Mouse (Mus musculus) embryonic facial prominence, embryonic 12.5 days (tissue): ENCODE data around the gene Clec12b. TPM values are rescaled to one million over a fixed set of nuclear protein-coding genes. Genes with fewer than 3 reads are reported as not detected.

Experiments used
- ATAC-seq: fragments of 200-750 bp; cut with Nextera tagmentation; 2 replicates; pipeline ENCODE4 v1.8.0; 2017; ENCODE audit not compliant: insufficient number of reproducible peaks, insufficient read depth, low FRiP score, low TSS enrichment
- H3K27ac ChIP-seq: fragments of 300-500 bp; sonication (generic); 2 replicates; pipeline ENCODE4 v1.5.1; 2016; ENCODE audit warnings: mild to moderate bottlenecking
- H3K27me3 ChIP-seq: fragments of 300-500 bp; sonication (generic); 2 replicates; pipeline ENCODE4 v1.6.1; 2016; ENCODE audit warnings: mild to moderate bottlenecking, moderate library complexity
- H3K36me3 ChIP-seq: fragments of 300-500 bp; sonication (generic); 2 replicates; pipeline ENCODE4 v1.6.1; 2016; ENCODE audit warnings: mild to moderate bottlenecking
- H3K4me1 ChIP-seq: fragments of 300-500 bp; sonication (generic); 2 replicates; pipeline ENCODE4 v1.6.1; 2016
- H3K4me2 ChIP-seq: fragments of 300-500 bp; sonication (generic); replicated peaks from 2 replicates; pipeline ENCODE4 v1.6.1; 2016; ENCODE audit warnings: mild to moderate bottlenecking, moderate library complexity
- H3K4me3 ChIP-seq: fragments of 300-500 bp; sonication (generic); 2 replicates; pipeline ENCODE4 v1.5.1; 2016; ENCODE audit warnings: mild to moderate bottlenecking
- H3K9ac ChIP-seq: fragments of 300-500 bp; sonication (generic); 2 replicates; pipeline ENCODE4 v1.6.1; 2016; ENCODE audit warnings: mild to moderate bottlenecking, moderate library complexity
- H3K9me3 ChIP-seq: fragments of 300-500 bp; sonication (generic); 2 replicates; pipeline ENCODE4 v1.6.1; 2016; ENCODE audit warnings: mild to moderate bottlenecking, moderate library complexity
- WGBS: fragments of 180-500 bp; shearing (Covaris S2); methylation state at CpG from one replicate; pipeline ENCODE4 v1.1.7; 2016; 5-methylcytosine and 5-hydroxymethylcytosine counted together
- polyA plus RNA-seq: library from polyadenylated mRNA; unstranded; fragments of >200 nt; fragmentation: Nextera tagmentation; extraction: Ambion mirVana; gene quantifications from 2 replicates; pipeline ENCODE4 v1.2.1, GENCODE M21; 2016

Clec12b gene
- polyA plus RNA-seq, 1 experiment from 2014 or later, result not detected

DNA sequence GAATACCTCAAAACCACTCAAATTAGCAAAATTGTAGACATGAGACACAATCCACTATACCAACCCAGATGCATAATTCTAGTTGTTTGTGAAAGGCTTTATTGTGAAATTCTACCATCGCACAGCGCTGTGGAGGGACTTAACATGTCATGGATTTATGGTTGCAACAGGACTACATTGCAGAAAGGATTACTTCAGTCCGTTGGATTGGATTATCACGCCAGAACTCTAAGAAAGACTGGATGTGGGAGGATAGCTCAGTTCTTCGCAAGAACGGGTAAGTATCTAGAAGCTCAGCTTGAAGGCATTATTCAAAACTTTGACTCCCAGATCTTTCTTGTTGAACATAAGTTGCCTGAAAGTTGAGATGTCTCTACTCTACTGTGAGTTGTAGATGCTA, 17.7 kb upstream of the Clec12b start:
- Histone ChIP-seq H3K27me3 (no peaks in the 10 kb centered on the region), H3K4me1 (no peaks in the 10 kb centered on the region)

DNA sequence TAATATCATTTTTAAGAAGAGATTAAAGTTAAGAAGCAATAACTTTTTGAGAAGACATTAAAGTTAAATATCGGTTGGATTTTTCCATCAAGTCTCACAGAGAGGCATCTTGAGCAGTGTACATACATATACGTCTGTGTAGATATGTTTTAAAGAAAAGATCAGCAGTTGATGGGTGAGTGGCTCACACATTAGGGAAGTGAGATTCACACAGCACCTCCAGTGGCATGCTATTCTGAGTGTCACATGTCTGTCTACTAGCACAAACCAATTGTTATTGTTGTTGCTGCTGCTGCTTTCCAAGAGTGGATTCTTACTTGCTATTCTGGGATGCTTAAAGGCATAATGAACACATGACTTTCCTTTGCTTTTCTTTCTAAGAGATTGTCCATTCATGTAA, 16.7 kb upstream of the Clec12b start:
- Histone ChIP-seq H3K27me3 (no peaks in the 10 kb centered on the region), H3K4me2 (no peak overlapping the region), H3K4me3 (no peak overlapping the region), H3K4me1 (no peaks in the 10 kb centered on the region), H3K36me3 (no peaks in the 10 kb centered on the region), H3K9ac (no peak overlapping the region), H3K27ac (no peak overlapping the region), H3K9me3 (no peaks in the 10 kb centered on the region)
- no peak for ATAC-seq
- 90% methylated on average over 2 of the region's 2 CpGs for WGBS

More for the DNA sequence above, 17.7 kb upstream of the Clec12b start:
- H3K9me3 ChIP-seq, result no peaks in the 10 kb centered on the region
- whole genome bisulfite sequencing, result 82% methylated on average over 6 of the region's 6 CpGs
- H3K9ac ChIP-seq, result no peak overlapping the region
- no peak overlapping the region for H3K4me3 ChIP-seq
- no peak overlapping the region for H3K27ac ChIP-seq
- no peaks in the 10 kb centered on the region for H3K36me3 ChIP-seq
- no peak for ATAC-seq
- H3K4me2 ChIP-seq, result no peak overlapping the region

DNA sequence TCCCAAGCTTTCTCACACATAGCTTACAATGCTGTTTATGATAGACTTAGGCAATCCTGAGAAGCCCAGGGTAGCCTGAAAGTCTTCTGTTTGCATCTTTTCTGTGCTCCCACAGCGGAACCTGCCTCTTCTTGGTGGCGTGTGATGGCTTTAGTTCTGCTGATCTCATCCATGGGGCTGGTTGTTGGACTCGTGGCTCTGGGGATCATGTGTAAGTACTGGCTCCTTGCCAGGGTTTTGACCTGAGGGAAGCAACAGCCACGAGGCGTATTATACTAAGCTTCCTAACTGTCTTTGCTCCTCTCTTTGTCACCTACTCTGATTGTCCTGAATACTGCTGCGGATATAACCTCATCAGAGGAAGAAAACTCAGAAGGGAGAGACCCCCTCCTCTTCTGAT, 14.3 kb upstream of the Clec12b start:
- Histone ChIP-seq H3K9ac (no peak overlapping the region), H3K4me3 (no peak overlapping the region), H3K4me2 (no peak overlapping the region), H3K27ac (no peak overlapping the region), H3K36me3 (no peaks in the 10 kb centered on the region), H3K9me3 (no peaks in the 10 kb centered on the region), H3K27me3 (no peaks in the 10 kb centered on the region), H3K4me1 (no peaks in the 10 kb centered on the region)
- 63% methylated on average over 6 of the region's 6 CpGs for WGBS
- ATAC-seq, result no peak

DNA sequence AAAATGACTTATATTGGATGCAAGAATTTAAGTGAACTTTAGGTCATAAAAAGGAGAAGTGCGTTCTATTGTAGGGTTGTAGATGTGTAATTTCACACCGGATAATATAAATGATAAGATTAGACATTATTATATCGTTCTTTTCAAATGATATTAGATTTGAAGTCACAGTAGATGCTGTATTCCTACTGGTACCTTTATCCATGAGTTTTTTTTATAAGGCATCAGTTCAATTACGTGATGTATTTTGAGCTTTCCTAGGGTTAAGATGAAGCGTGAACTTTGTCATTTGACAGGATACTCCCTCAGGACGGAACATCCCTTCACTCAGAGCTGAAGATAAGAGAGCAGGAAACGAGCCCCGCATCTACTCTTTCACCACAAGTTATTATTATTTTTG, 11.3 kb upstream of the Clec12b start, which contains the start of gene Clec1b:
TSS of gene Clec1b (plus strand) at position 301 of the 400 bp plus-strand sequence.
- Histone ChIP-seq H3K27ac (no peak within 1 kb of the TSS), H3K4me3 (no peak within 1 kb of the TSS), H3K36me3 (no peaks in the 10 kb centered on the region), H3K27me3 (no peaks in the 10 kb centered on the region), H3K4me1 (no peaks in the 10 kb centered on the region), H3K9me3 (no peaks in the 10 kb centered on the region), H3K9ac (no peak within 1 kb of the TSS), H3K4me2 (no peak within 1 kb of the TSS)
- 76% methylated on average over 8 of the region's 8 CpGs for WGBS
- ATAC-seq, result no peak

DNA sequence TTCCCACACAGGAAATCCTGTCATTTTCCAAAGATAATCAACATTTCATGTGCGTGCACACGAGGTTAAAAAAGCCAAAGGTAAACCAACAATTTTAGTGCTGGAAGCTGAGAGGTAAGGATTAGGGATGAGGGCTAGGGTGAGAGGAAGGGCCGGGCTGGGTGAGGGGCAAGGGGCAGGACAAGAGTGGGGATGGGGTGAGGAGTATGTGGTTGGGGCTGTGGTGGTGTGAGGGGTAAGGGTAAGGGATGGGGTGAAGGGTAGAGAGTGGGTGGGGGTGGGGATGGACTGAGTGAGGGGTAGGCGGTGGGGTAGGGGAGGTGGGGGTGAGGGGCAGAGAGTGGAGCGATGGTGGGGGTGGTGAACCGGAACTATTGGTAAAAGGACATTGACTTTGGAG, 8.1 kb upstream of the Clec12b start:
- no peak overlapping the region for H3K4me3 ChIP-seq
- H3K36me3 ChIP-seq, result no peaks in the 10 kb centered on the region
- no peak for ATAC-seq
- H3K9me3 ChIP-seq, result no peaks in the 10 kb centered on the region
- no peaks in the 10 kb centered on the region for H3K4me1 ChIP-seq
- no peak overlapping the region for H3K9ac ChIP-seq
- H3K27ac ChIP-seq, result no peak overlapping the region
- H3K4me2 ChIP-seq, result no peak overlapping the region
- no peaks in the 10 kb centered on the region for H3K27me3 ChIP-seq
- WGBS, result 68% methylated on average over 6 of the region's 6 CpGs

DNA sequence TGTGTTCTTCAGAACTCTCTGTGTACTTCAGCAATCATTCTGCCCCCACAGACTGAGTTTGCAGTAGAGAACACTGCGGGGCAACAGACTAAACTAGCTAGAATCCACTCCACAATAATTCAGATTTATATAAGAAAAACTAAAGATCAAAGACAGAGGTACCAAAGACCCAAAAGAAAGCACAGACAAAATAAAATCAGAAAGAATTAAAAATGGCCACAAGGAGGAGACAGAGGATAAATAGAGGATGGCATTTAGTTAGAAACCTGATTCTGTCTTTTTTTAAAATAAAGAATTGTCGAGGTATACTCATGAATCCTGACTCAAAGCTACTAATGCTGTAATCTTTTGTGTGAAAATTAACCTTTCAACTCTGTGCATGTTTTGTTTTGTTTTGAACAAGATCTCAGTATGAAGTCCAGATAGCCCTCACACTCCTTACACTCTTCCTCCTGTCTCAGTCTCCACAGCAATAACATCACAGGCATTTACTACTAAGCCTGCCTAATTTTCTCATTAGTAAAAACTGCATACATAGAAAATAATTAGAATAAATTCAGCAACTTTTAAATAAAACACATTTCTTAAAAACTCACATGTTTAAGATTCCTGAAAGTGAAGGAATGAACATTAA, 7.5 kb upstream of the Clec12b start:
- H3K36me3 ChIP-seq, result no peaks in the 10 kb centered on the region
- ATAC-seq, result no peak
- H3K9ac ChIP-seq, result no peak overlapping the region
- no peaks in the 10 kb centered on the region for H3K4me1 ChIP-seq
- 20% methylated on average over 2 of the region's 2 CpGs for WGBS
- no peaks in the 10 kb centered on the region for H3K27me3 ChIP-seq
- no peak overlapping the region for H3K4me3 ChIP-seq
- H3K4me2 ChIP-seq, result no peak overlapping the region
- H3K9me3 ChIP-seq, result no peaks in the 10 kb centered on the region
- no peak overlapping the region for H3K27ac ChIP-seq

DNA sequence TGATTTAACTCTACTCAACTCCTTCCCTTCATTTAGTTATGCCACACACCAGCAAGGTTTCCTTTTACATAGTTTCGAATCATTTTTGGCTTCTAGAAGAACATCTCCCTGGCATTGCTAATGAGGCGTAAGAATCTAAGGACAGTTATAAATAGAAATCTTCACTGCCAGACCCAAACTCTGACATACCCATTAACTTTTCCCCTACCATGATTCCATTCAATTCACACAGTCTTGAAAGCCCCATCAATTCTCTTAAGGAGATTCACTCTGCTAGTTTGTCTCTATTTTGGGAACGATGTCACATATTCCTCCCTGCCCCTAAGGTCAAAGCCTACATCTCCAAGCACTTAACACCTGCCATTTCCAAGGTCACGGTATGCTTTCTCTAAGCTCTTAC, 674 bp downstream of the Clec12b start:
- WGBS, result 87% methylated on average over 4 of the region's 4 CpGs
- no peak overlapping the region for H3K9ac ChIP-seq
- no peaks in the 10 kb centered on the region for H3K9me3 ChIP-seq
- no peak overlapping the region for H3K4me3 ChIP-seq
- no peaks in the 10 kb centered on the region for H3K36me3 ChIP-seq
- no peaks in the 10 kb centered on the region for H3K4me1 ChIP-seq
- H3K4me2 ChIP-seq, result no peak overlapping the region
- no peak overlapping the region for H3K27ac ChIP-seq
- no peaks in the 10 kb centered on the region for H3K27me3 ChIP-seq
- no peak for ATAC-seq

DNA sequence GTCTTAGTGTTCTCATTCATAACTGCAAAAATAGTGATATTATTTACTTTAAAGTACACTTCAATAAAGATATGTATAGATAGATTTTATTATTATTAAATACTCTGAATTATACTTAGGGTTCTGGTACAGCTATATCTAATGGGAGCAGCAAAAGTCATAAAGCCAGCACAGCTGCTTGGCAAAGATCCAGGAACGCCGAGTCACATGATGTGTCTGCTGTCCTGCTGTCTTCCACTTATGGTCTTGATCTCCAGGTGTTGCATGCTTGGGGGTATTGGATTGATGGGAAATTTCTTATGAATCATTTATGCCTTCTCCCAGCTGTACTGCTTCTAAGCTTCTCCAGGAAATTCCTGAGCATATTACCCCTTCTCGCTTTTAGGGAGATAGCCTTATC, 2.2 kb downstream of the Clec12b start:
- Histone ChIP-seq H3K36me3 (no peaks in the 10 kb centered on the region), H3K27me3 (no peaks in the 10 kb centered on the region), H3K9me3 (no peaks in the 10 kb centered on the region), H3K9ac (no peak overlapping the region), H3K4me2 (no peak overlapping the region), H3K27ac (no peak overlapping the region), H3K4me3 (no peak overlapping the region), H3K4me1 (no peaks in the 10 kb centered on the region)
- no peak for ATAC-seq
- WGBS, result 81% methylated on average over 3 of the region's 3 CpGs

DNA sequence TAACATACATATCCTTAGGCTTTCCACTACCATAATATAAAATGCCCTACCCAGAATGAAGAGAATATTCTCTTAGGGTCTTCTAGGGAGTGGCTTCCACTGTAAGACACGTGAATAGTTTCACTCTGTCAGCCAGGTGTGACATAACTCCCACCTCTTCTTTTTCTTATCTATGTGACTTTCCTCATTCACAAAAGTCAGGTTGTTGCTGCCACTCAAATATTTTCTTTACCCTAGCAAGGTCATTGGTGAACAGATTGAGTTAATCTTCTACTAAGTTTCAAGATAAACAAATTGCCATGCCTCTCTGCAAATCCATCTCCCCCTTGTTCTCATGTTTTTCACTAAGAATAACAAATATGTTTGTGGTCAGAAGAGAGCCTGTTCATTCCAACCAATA, 3.9 kb downstream of the Clec12b start:
- WGBS, result 78% methylated on average over 1 of the region's 1 CpGs

DNA sequence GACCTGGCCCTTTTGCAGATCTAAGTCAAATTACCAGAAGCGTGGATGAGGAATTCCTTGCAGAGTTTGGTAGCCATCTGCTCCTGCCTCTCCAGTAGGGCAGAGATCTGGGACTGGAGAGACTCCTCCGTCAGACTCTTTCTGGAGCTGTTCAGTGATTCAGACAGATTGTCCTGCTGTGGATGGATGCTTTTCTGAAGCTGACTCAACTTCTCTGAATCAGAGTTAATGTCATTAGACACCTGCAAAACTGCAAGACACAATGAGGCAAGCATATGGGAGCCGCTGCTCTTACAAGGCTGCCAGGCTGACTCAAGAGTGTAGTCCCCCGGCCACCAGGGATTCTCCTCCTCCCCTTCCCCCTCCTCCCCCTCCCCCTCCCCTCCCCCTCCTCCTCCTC, 5.2 kb downstream of the Clec12b start:
- WGBS, result 65% methylated on average over 4 of the region's 4 CpGs
- Histone ChIP-seq H3K4me3 (no peak overlapping the region), H3K27me3 (no peaks in the 10 kb centered on the region), H3K27ac (no peak overlapping the region), H3K4me1 (no peaks in the 10 kb centered on the region), H3K9me3 (no peaks in the 10 kb centered on the region), H3K9ac (no peak overlapping the region), H3K4me2 (no peak overlapping the region), H3K36me3 (no peaks in the 10 kb centered on the region)
- no peak for ATAC-seq

More for the DNA sequence above, 3.9 kb downstream of the Clec12b start:
- no peaks in the 10 kb centered on the region for H3K27me3 ChIP-seq
- H3K36me3 ChIP-seq, result no peaks in the 10 kb centered on the region
- H3K4me3 ChIP-seq, result no peak overlapping the region
- no peak overlapping the region for H3K27ac ChIP-seq
- no peaks in the 10 kb centered on the region for H3K9me3 ChIP-seq
- no peak overlapping the region for H3K4me2 ChIP-seq
- H3K4me1 ChIP-seq, result no peaks in the 10 kb centered on the region
- ATAC-seq, result no peak
- H3K9ac ChIP-seq, result no peak overlapping the region

DNA sequence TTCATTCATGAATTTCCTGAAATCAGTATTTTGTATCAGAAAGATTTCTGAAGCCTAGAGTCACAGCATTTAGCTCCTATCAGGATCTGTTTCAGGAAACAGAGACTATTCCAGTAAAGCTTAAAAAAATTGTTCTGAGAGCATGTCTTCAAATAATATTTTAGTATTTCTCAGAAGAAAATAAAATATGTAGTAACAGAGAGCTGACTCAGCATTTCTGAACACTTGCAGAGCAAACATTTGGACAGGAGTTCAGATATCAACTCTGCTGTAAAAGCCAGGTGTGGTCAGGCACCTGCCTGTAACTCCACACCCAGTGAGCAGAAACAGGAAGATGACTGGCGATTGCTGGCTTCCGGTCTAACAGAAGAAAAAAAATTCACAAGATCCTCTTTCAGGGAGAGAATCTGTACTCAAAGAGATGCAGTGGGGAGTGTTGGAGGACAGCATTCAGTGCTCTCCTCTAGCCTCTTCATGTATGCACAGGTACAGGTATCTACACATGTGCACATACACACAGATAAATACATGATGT, 10.7 kb downstream of the Clec12b start:
- Histone ChIP-seq H3K9ac (no peak overlapping the region), H3K36me3 (no peaks in the 10 kb centered on the region), H3K4me2 (no peak overlapping the region), H3K9me3 (no peaks in the 10 kb centered on the region), H3K27ac (no peak overlapping the region), H3K4me3 (no peak overlapping the region), H3K4me1 (no peaks in the 10 kb centered on the region), H3K27me3 (no peaks in the 10 kb centered on the region)
- ATAC-seq, result no peak
- WGBS, result 82% methylated on average over 2 of the region's 2 CpGs

DNA sequence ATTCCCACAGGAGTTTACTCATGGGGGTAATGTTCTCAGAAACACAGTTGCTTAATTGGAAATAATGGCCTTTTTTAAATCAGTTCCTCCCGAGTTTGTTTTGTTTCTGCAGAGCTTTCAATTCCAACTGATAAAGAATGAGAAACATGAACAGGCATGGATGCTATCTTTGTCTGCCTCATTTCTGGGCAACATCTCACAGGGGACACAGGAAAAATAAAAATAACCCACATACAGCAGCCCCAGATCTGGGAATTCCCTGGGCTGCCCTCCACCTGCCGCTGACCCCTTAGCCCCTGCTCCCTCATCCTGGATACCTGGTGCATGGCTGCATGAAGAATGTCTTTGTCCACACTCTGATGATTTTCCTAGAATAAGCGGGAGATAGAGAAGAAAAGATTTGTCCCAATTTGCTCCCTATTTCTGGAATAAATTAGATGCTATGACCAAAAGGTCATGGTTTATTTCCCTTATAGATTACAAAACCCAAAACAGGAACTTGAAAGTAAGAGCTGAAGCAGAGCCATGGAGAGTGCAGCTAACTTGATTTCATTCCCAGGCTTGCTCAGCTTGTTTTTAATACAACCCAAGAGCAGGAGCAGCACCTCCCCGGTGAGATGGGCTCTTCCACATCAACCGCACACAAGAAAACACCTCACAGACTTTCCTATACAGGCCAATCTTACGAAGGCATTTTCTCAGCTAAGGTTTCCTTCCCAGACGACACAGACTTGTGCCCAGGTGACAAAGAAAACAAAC, 16.1 kb downstream of the Clec12b start:
- H3K36me3 ChIP-seq, result no peaks in the 10 kb centered on the region
- WGBS, result 63% methylated on average over 7 of the region's 7 CpGs
- H3K4me1 ChIP-seq, result no peaks in the 10 kb centered on the region

More for the DNA sequence above, 16.1 kb downstream of the Clec12b start:
- Histone ChIP-seq H3K27me3 (no peaks in the 10 kb centered on the region), H3K27ac (no peak overlapping the region), H3K9me3 (no peaks in the 10 kb centered on the region), H3K4me3 (no peak overlapping the region), H3K4me2 (no peak overlapping the region), H3K9ac (no peak overlapping the region)
- ATAC-seq, result no peak
